Mouse (Mus musculus) bone marrow macrophage, adult 2 months (primary cell): Measurements from ENCODE around the gene Lrpprc. TPM values are rescaled to one million over a fixed set of nuclear protein-coding genes. Genes with fewer than 3 reads are reported as not detected.

Source experiments
- H3K27ac ChIP-seq: 2 replicates; pipeline ENCODE4 v1.5.1; 2012; ENCODE audit warnings: low read depth, low read length; ENCODE audit not compliant: insufficient read depth
- H3K4me1 ChIP-seq: 2 replicates; pipeline ENCODE4 v1.6.1; 2012; ENCODE audit warnings: low read length; ENCODE audit not compliant: control insufficient read depth, insufficient read depth
- H3K4me3 ChIP-seq: 2 replicates; pipeline ENCODE4 v1.5.1; 2012; ENCODE audit warnings: mild to moderate bottlenecking, low read length, moderate library complexity; ENCODE audit not compliant: insufficient read depth
- CTCF ChIP-seq: IDR thresholded peaks from 2 replicates; pipeline ENCODE4 v1.5.1; 2012; ENCODE audit warnings: low read depth, mild to moderate bottlenecking, low read length, moderate library complexity
- POLR2A ChIP-seq: IDR thresholded peaks from 2 replicates; pipeline ENCODE4 v1.6.1; 2012; ENCODE audit warnings: mild to moderate bottlenecking, low read depth, low read length, borderline replicate concordance
- polyA plus RNA-seq: library from polyadenylated mRNA; stranded (reverse); fragments of >200 nt; gene quantifications from 2 replicates; pipeline ENCODE4 v1.2.4, GENCODE M21; 2012; ENCODE audit not compliant: missing spikeins, insufficient read depth, insufficient read length

The Lrpprc gene
- polyA plus RNA-seq, 1 experiment: 20.9 TPM

DNA sequence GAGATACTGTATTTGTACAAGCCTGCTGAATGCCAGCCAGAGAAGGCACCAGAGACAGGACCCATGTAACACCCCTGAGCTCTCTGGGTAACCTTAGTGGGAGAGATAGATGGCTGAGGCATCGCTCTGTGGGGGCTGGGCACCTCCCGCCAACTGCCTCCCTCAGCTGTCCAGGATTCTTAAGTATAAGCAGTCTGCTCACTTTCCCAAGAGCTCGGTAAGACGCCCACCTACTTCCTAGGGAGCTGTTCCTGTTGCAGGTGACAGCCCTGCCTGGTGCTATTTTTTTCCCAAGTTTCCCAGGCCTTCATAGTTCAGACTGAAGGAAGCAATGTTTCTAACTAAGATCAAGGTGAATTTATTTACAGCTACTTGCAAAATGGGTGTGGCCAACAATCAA is 115.4 kb downstream of the Lrpprc start:
- H3K27ac ChIP-seq: no peak overlapping the region
- H3K4me1 ChIP-seq: no peaks in the 10 kb centered on the region; the same call in 1 of the 2 replicates
- no peak overlapping the region for H3K4me3 ChIP-seq
- TF ChIP-seq POLR2A (no peak), CTCF (no peak)

DNA sequence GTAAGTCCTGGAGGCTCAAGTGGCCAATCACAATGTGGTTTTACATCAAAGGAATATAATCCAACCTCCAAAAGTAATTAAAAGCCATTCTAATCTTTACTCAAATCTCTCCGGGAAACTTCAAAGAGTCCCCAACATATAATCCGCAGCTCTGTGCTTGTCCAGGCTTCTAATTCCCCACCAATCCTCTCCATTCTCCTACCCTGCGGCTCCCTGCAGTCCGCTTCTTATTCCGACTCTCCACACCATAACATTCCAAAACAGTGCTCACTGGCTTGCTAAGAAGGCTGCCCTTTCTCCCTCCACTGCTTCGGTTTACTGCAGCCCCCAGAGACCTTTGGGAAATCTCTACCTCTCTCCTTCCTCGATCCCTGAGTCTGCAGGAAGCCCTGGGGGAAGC is 116.5 kb downstream of the Lrpprc start:
- Histone ChIP-seq H3K4me3 (no peak overlapping the region), H3K27ac (no peak overlapping the region), H3K4me1 (no peaks in the 10 kb centered on the region; the same call in 1 of the 2 replicates)
- TF ChIP-seq POLR2A (no peak), CTCF (no peak)

GRCm38 (mm10) chr17:84672376-84673369 is 117.9 kb downstream of the Lrpprc start:
- Histone ChIP-seq H3K4me3 (no peak overlapping the region), H3K27ac (no peak overlapping the region), H3K4me1 (no peaks in the 10 kb centered on the region; the same call in 1 of the 2 replicates)
- TF ChIP-seq CTCF: no peak
- TF ChIP-seq POLR2A: no peak

DNA sequence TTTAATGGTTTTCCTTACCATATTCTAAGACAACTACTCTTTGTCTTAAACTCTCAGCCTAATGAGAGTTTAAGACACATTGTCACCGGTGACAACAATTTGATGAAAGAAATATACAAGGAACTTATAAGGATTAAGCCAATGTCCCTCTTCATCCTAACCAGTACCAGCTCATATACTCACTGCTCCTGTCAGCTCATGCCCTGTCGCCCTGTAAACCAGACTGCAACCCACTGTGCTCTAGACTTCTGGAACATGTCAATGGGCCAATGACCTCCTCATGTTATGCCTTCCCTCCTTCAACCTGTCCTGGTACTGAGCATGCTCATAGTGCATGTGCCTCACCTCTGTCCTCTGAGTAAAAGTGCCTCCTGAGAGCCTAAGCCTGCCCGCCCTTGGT is 122.7 kb downstream of the Lrpprc start:
- Histone ChIP-seq H3K4me1 (no peaks in the 10 kb centered on the region), H3K4me3 (no peak overlapping the region), H3K27ac (no peak overlapping the region)
- no peak for TF ChIP-seq CTCF
- TF ChIP-seq POLR2A: no peak

GRCm38 (mm10) chr17:84665691-84666090 is 124.9 kb downstream of the Lrpprc start:
- H3K4me1 ChIP-seq: no peaks in the 10 kb centered on the region
- no peak overlapping the region for H3K4me3 ChIP-seq
- H3K27ac ChIP-seq: no peak overlapping the region
- no peak for TF ChIP-seq CTCF
- TF ChIP-seq POLR2A: no peak

DNA sequence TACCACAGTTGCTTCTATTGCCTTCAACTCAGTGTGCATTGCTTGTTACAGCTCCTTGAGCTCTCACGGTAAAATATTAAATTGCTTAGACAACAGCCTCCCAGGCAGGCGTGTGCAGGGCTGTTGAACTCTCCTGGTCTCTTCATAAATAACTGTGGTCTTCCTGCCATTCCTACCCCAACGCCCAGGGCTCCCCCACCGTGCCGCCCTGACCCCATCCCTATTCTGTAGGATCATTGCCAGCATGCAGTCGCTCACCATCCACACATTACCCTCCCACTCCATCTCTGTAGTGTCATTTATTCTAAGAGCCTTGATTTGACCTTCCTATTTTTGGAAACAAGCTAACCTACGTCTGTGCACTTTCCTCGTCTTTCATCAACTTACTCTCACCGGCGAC is 125.5 kb downstream of the Lrpprc start:
- TF ChIP-seq POLR2A: no peak

GRCm38 (mm10) chr17:84658951-84659350 is 131.6 kb downstream of the Lrpprc start:
- no peak overlapping the region for H3K27ac ChIP-seq
- TF ChIP-seq POLR2A: no peak
- TF ChIP-seq CTCF: no peak
- no peak overlapping the region for H3K4me3 ChIP-seq
- H3K4me1 ChIP-seq: no peaks in the 10 kb centered on the region

More for the DNA sequence above, 125.5 kb downstream of the Lrpprc start:
- no peak overlapping the region for H3K27ac ChIP-seq
- no peak overlapping the region for H3K4me3 ChIP-seq
- no peaks in the 10 kb centered on the region for H3K4me1 ChIP-seq

- Histone ChIP-seq H3K4me3 (no peak overlapping the region), H3K27ac (no peak overlapping the region), H3K4me1 (no peaks in the 10 kb centered on the region)
- TF ChIP-seq CTCF: no peak
- no peak for TF ChIP-seq POLR2A
Measured at GRCm38 (mm10) chr17:84658195-84658594, 132.4 kb downstream of the Lrpprc start.

DNA sequence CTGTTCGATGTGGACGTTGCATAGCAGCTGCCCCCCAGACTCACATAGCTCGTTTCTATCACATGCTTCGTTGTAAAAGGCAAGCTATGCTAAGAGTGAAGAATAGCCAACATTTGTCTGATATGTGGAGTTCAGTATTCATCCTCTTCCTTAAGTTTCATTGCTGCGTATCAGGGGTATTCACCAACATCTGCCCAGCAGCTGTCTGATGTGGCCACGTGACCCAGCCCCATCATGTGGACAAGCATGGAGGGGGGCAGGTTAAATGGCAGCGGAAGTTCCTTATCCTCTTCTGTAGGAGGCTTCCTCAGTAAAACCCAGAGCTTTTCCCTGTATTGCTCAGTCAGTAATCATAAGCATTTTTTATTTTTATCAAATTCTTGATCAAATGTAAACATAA is 132.8 kb downstream of the Lrpprc start:
- Histone ChIP-seq H3K27ac (no peak overlapping the region), H3K4me1 (no peaks in the 10 kb centered on the region), H3K4me3 (no peak overlapping the region)
- TF ChIP-seq POLR2A: no peak
- TF ChIP-seq CTCF: no peak

GRCm38 (mm10) chr17:84657422-84657732 is 133.2 kb downstream of the Lrpprc start:
- no peak overlapping the region for H3K4me3 ChIP-seq
- H3K4me1 ChIP-seq: no peaks in the 10 kb centered on the region
- H3K27ac ChIP-seq: no peak overlapping the region
- TF ChIP-seq CTCF (no peak), POLR2A (no peak)
